Comparison of ENCODE assay signal across 7 mouse cellular contexts in the genomic region with DNA sequence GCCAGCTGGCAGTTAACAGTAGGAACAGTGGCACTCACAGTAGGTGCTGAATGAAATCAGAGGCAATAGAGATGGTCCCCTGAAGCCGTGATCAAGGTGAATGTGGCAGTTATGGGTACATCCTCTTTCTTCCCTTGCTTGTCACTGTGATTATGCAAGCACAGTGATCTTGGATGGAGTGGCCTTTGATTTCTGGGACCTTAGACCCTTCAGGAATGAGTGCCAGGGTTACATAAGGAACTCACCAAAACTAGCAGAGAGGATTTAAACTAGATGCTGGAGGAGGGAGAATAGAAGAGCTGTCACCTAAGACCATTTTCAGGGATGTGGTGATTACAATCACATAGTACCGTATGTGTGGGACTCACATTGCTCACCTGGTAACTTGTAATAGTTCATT.
"Had no signal": no experiment of that assay in that cellular context is flagged by ENCODE, and none has a peak within 500 bp of the region (broad histone marks: within the 10 kb centered on the region; RNA-seq: fewer than 3 reads in every experiment).

No protein-coding gene starts in this region.

- DNase-seq: lung, adult 2 months; lung, postnatal 14 days; lung, postnatal 36 days; right cerebral cortex, postnatal 14 days; thymus, adult 2 months; thymus, postnatal 25 days; thymus, postnatal 4 days had no signal
